Mouse (Mus musculus) heart, postnatal 14 days (tissue): ENCODE results near the gene Alg2. TPM values are rescaled to one million over a fixed set of nuclear protein-coding genes. Genes with fewer than 3 reads are reported as not detected.

Source experiments
- DNase-seq, 2 experiments: peaks; one replicate each; pipeline ENCODE4 v3.0.0; 2021 to 2022
- intact Hi-C: fragments of 180-260 bp; cut with DNase I; formaldehyde crosslinking; loops from one replicate; pipeline ENCODE4 v1.15.1; 2025
- long read RNA-seq, 2 experiments: library from polyadenylated mRNA; stranded (forward); transcript quantifications; one replicate each; pipeline ENCODE4 v2.0.0; 2021
- total RNA-seq, 2 experiments: library from RNA; stranded (reverse); gene quantifications; 2 replicates each; pipeline ENCODE4 v1.2.3; 2021

The Alg2 gene
- 1 to 10 TPM; 8.7 to 9.1 TPM for total RNA-seq
- long read RNA-seq, experiment 1, transcript Alg2-201 (2 exons, 3,021 nt), result major isoform, 5 of 6 reads
- long read RNA-seq, experiment 1, partial matches to known transcripts, result 0 of 6 reads
- long read RNA-seq, experiment 1, other reads (novel, unspliced or antisense), result 1 of 6 reads
- long read RNA-seq, experiment 2, transcript Alg2-201 (2 exons, 3,021 nt), result major isoform, 6 of 6 reads
- long read RNA-seq, experiment 2, partial matches to known transcripts, result 0 of 6 reads
- long read RNA-seq, experiment 2, other reads (novel, unspliced or antisense), result 0 of 6 reads

GRCm38 (mm10) chr4:47473968-47474729 lies at the start of gene Alg2, which contains the start of gene Sec61b:
Gene Alg2 (minus strand): TSS chr4:47474333.
Gene Sec61b (plus strand): TSS chr4:47474658.
- intact Hi-C loops, result no loop called here

GRCm38 (mm10) chr4:47521884-47522605 lies 47.9 kb upstream of the Alg2 start:
- intact Hi-C loops, result loop anchor here (5.0 kb wide), 2 partner anchors 680 to 860 kb away; no protein-coding TSS in a partner anchor
- peak; percentile 16 to 32 for DNase-seq

More at GRCm38 (mm10) chr4:47473968-47474729, at the start of gene Alg2, which contains the start of gene Sec61b:
- DNase-seq, result peak; percentile 96

- intact Hi-C loops, result loop anchor here (5.0 kb wide), 2 partner anchors 682 to 862 kb away; no protein-coding TSS in a partner anchor
- DNase-seq, result no peak
These were observed 45.9 kb upstream of the Alg2 start for GRCm38 (mm10) chr4:47520076-47520475.

- intact Hi-C loops, result no loop called here
These were observed 44.5 kb upstream of the Alg2 start for GRCm38 (mm10) chr4:47518551-47519181.

GRCm38 (mm10) chr4:47504841-47505517 lies 30.8 kb upstream of the Alg2 start:
- DNase-seq, result no peak
- intact Hi-C loops, result loop anchor here (5.0 kb wide), 1 partner anchor 68 kb away; no protein-coding TSS in a partner anchor

More at GRCm38 (mm10) chr4:47518551-47519181, 44.5 kb upstream of the Alg2 start:
- no peak for DNase-seq

- no peak for DNase-seq
- intact Hi-C loops, result loop anchor here (5.0 kb wide), 1 partner anchor 66 kb away; no protein-coding TSS in a partner anchor
These were observed 28.9 kb upstream of the Alg2 start for GRCm38 (mm10) chr4:47503045-47503444.

- intact Hi-C loops, result loop anchor here (5.0 kb wide), 1 partner anchor 65 kb away; no protein-coding TSS in a partner anchor
- peak; percentile 30 to 59 for DNase-seq
These were observed 28.4 kb upstream of the Alg2 start for GRCm38 (mm10) chr4:47502546-47502971.

GRCm38 (mm10) chr4:47499121-47499545 lies 25.0 kb upstream of the Alg2 start:
- DNase-seq, result no peak
- intact Hi-C loops, result no loop called here

- intact Hi-C loops, result no loop called here
- no peak for DNase-seq
These were observed 23.8 kb upstream of the Alg2 start for GRCm38 (mm10) chr4:47497811-47498385.

- DNase-seq, result no peak
- intact Hi-C loops, result no loop called here
These were observed 20.6 kb upstream of the Alg2 start for GRCm38 (mm10) chr4:47494686-47495085.

- intact Hi-C loops, result no loop called here
- no peak for DNase-seq
These were observed 20.0 kb upstream of the Alg2 start for GRCm38 (mm10) chr4:47494137-47494536.

GRCm38 (mm10) chr4:47493456-47493855 lies 19.3 kb upstream of the Alg2 start:
- no peak for DNase-seq
- intact Hi-C loops, result no loop called here

GRCm38 (mm10) chr4:47492311-47493086 lies 18.4 kb upstream of the Alg2 start:
- intact Hi-C loops, result no loop called here
- no peak for DNase-seq

GRCm38 (mm10) chr4:47491243-47491642 lies 17.1 kb upstream of the Alg2 start:
- DNase-seq, result no peak
- intact Hi-C loops, result no loop called here

- DNase-seq, result no peak
- intact Hi-C loops, result no loop called here
These were observed 6.4 kb upstream of the Alg2 start for GRCm38 (mm10) chr4:47480576-47480975.

- DNase-seq, result no peak
- intact Hi-C loops, result no loop called here
These were observed 6.0 kb upstream of the Alg2 start for GRCm38 (mm10) chr4:47480095-47480494.

GRCm38 (mm10) chr4:47477539-47477938 lies 3.4 kb upstream of the Alg2 start:
- no peak for DNase-seq
- intact Hi-C loops, result no loop called here
